ENCODE assay signal across 16 mouse cellular contexts in the genomic region with DNA sequence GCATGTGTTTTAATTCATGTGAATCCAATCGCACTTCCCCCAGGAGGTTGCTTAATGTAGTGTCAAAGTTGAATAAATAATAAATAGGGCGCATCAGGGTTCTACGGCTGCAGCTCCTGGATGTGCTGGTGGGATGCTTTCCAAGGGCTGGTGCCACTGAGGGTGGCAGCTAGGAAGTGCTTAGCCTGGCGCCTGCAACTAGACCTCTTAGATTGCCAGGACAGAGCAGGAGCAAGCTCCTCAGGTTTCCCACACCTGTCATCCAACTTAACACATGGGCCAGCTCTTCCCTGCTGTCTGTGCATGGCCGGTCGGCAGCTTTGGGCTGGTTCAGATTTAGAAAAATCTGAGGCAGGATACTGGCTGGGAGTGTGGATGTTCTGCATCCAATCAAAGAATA.
DNase-seq lines count a peak whose midpoint lies in the region; ATAC-seq lines count a peak whose summit lies in the region.
"Had no signal": no experiment of that assay in that cellular context is flagged by ENCODE, and none has a peak within 500 bp of the region (broad histone marks: within the 10 kb centered on the region; RNA-seq: fewer than 3 reads in every experiment).

No protein-coding gene starts in this region.

- ATAC-seq in cerebellum, adult (ENCODE audit: insufficient number of reproducible peaks, low FRiP score, low TSS enrichment), result 0 out of 2 replicates have a peak, but pooled peaks have one; percentile 56
- ATAC-seq: inflammation-experienced regulatory T-cells, adult 6 months; liver, postnatal 0 days; lung, postnatal 0 days had no signal

- no peak for DNase-seq in cerebellum, postnatal 4 days (ENCODE audit: low spot score in 2 of 2)
- DNase-seq in retina, postnatal 1 day, result peak; percentile 14
- DNase-seq in retina, embryonic 14.5 days (ENCODE audit: low spot score), result no peak
- DNase-seq in cerebellum, postnatal 25 days, result peak; percentile 53 to 63
- no peak for DNase-seq in thymus, postnatal 25 days
- DNase-seq in lung, postnatal 36 days, result no peak
- DNase-seq: adrenal gland, postnatal 10 days; embryo, embryonic 11 days; heart, postnatal 4 days; kidney, adult 2 months; kidney, postnatal 14 days; liver, postnatal 0 days; spleen, adult 18-20 months had no signal

Comparison
In these comparisons a context has a peak if more than half of its experiments do, and no peak if none do; other contexts are left out.
1. DNase-seq: peak in retina, postnatal 1 day (single experiment) and cerebellum, postnatal 25 days (2 of 2); none in cerebellum, postnatal 4 days (0 of 2), retina, embryonic 14.5 days (single experiment), thymus, postnatal 25 days (single experiment) and lung, postnatal 36 days (single experiment).